Mouse (Mus musculus) embryonic facial prominence, embryonic 12.5 days (tissue): ENCODE measurements around the gene Acot7. TPM values are rescaled to one million over a fixed set of nuclear protein-coding genes. Genes with fewer than 3 reads are reported as not detected.
A peak's percentile ranks its signal among the peaks of the same experiment; 100 is the strongest.

Experiments
- ATAC-seq: fragments of 200-750 bp; cut with Nextera tagmentation; 2 replicates; pipeline ENCODE4 v1.8.0; 2017; ENCODE audit not compliant: insufficient number of reproducible peaks, insufficient read depth, low FRiP score, low TSS enrichment
- H3K27ac ChIP-seq: fragments of 300-500 bp; sonication (generic); 2 replicates; pipeline ENCODE4 v1.5.1; 2016; ENCODE audit warnings: mild to moderate bottlenecking
- H3K27me3 ChIP-seq: fragments of 300-500 bp; sonication (generic); 2 replicates; pipeline ENCODE4 v1.6.1; 2016; ENCODE audit warnings: mild to moderate bottlenecking, moderate library complexity
- H3K36me3 ChIP-seq: fragments of 300-500 bp; sonication (generic); 2 replicates; pipeline ENCODE4 v1.6.1; 2016; ENCODE audit warnings: mild to moderate bottlenecking
- H3K4me1 ChIP-seq: fragments of 300-500 bp; sonication (generic); 2 replicates; pipeline ENCODE4 v1.6.1; 2016
- H3K4me2 ChIP-seq: fragments of 300-500 bp; sonication (generic); replicated peaks from 2 replicates; pipeline ENCODE4 v1.6.1; 2016; ENCODE audit warnings: mild to moderate bottlenecking, moderate library complexity
- H3K4me3 ChIP-seq: fragments of 300-500 bp; sonication (generic); 2 replicates; pipeline ENCODE4 v1.5.1; 2016; ENCODE audit warnings: mild to moderate bottlenecking
- H3K9ac ChIP-seq: fragments of 300-500 bp; sonication (generic); 2 replicates; pipeline ENCODE4 v1.6.1; 2016; ENCODE audit warnings: mild to moderate bottlenecking, moderate library complexity
- H3K9me3 ChIP-seq: fragments of 300-500 bp; sonication (generic); 2 replicates; pipeline ENCODE4 v1.6.1; 2016; ENCODE audit warnings: mild to moderate bottlenecking, moderate library complexity
- WGBS: fragments of 180-500 bp; shearing (Covaris S2); methylation state at CpG from one replicate; pipeline ENCODE4 v1.1.7; 2016; 5-methylcytosine and 5-hydroxymethylcytosine counted together
- polyA plus RNA-seq: library from polyadenylated mRNA; unstranded; fragments of >200 nt; fragmentation: Nextera tagmentation; extraction: Ambion mirVana; gene quantifications from 2 replicates; pipeline ENCODE4 v1.2.1, GENCODE M21; 2016

Gene Acot7
- polyA plus RNA-seq, 1 experiment from 2014 or later, result 57.9 TPM

DNA sequence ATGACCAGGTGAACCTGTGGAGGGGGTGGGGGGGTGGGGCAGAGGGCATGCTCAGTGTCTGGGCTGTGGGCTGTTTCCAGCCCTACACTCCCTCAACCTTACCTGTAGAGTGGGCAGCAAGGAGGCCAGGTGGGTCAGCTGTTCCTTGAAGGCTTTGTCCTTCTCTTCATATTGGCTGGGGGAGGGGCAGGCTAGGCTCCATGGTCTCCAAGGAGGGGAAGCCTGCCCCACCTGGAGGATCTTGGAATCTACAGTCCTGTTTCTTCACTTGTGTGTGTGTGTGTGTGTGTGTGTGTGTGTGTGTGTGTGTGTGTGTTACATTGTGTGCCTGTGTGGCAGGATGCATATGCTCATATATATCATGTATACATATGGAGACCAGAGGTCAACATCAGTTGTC, 136.0 kb downstream of the Acot7 start:
- Histone ChIP-seq H3K9me3 (no peaks in the 10 kb centered on the region), H3K36me3 (0 out of 2 replicates have a peak, but pooled peaks cover 3% of the 10 kb centered on the region), H3K4me2 (peak overlapping the region; percentile 51), H3K4me1 (peaks cover 25% of the 10 kb centered on the region), H3K27me3 (peaks cover 95% of the 10 kb centered on the region), H3K4me3 (peak overlapping the region; percentile 28), H3K27ac (no peak overlapping the region), H3K9ac (no peak overlapping the region)
- no peak for ATAC-seq

DNA sequence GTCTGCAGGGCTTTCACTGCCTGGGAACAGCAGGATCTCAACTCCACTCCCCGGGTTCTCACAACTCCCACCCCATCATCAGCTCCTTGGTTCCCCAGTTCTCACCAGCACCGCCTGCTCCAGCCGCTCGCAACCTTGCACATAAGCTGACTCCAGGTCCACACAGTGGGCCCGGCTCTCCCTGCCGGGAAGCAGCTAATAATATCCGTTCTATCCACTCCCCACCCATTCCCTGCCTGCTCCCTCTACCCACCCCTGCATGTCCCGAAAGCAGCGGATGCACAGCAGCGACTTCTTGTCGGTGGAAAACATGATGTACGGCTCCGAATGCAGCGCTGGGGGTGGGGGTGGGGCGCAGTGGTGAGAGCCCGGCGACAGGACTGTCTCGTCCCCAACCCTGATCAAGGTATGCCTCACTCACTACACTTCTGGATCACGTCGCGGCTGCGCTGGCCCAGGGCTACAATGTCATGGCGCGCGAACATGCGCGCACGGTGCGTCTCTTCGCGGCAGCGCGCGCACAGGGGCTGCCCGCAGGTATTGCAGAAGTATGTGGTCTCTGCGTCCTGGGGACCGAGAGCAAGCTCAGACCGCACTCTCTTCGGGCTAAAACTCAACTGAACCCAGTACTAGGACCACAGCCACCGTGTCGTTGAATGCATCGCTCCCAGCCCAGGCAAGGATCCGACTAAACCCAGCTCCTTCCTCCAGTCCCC, 137.7 kb downstream of the Acot7 start:
- Histone ChIP-seq H3K4me3 (peak overlapping the region; percentile 29), H3K27me3 (peaks cover 81% of the 10 kb centered on the region), H3K9ac (no peak overlapping the region), H3K4me1 (peaks cover 25% of the 10 kb centered on the region), H3K4me2 (peak overlapping the region; percentile 52), H3K36me3 (no peaks in the 10 kb centered on the region), H3K9me3 (no peaks in the 10 kb centered on the region), H3K27ac (no peak overlapping the region)
- no peak for ATAC-seq
- WGBS, result 1% methylated on average over 43 of the region's 43 CpGs

DNA sequence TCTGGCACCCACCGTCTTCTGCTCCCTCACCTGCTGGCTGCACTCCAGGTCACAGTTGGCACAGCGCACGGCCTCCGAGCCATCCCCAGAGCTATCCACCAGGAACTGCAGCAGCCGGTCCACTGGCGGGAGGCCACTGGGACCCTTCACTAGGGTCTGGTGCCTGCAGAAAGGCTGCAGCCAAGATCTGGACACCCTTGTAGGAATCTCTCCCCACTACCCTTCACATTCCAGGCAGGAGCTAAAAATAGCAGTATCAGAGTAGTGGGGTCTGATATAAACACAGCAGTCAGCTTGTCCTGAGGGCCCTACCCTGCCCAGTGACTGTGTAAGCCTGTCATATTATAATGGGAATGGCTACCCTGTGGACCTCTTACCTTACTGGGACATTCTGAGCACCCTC, 139.7 kb downstream of the Acot7 start:
- Histone ChIP-seq H3K27me3 (peaks cover 61% of the 10 kb centered on the region), H3K4me1 (peaks cover 19% of the 10 kb centered on the region), H3K4me3 (no peak overlapping the region), H3K36me3 (no peaks in the 10 kb centered on the region), H3K9me3 (no peaks in the 10 kb centered on the region), H3K4me2 (no peak overlapping the region), H3K9ac (no peak overlapping the region), H3K27ac (no peak overlapping the region)
- no peak for ATAC-seq
- 78% methylated on average over 6 of the region's 6 CpGs for WGBS

DNA sequence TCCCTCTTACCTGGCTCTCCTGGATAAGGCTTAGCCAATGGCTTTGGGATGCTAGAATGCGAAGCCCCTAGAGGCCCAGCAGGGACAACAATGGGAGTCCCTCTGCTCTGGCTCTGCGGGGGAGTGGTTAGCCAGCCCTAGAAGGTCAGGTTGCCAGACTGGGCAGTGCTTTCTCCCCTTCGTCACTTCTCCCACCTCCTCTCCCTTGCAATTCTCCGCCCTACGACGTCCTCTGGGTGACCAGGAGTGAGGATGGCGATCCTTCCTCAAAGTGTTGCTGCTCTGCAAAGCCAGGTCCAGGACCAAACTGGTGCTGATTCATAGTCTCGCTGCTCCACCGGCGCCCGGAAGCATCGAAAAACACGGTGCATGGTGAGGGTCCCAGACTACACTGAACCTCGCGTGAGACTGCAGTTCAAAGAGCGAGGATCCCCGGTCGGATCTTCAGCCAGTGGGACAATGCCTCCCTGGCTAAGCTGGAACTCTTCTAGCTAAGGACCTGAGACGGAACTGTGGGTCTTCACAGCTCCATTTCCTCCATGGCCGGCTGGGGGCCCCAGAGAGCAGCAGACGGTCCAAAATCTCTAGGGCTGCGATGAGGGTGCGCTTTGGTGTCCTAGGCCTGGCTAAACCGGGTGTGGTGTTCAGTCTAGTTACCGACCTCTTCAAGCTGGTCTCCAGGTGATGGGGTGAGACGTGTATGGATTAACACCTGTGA, 140.7 kb downstream of the Acot7 start, which contains the start of gene Rnf207:
Gene Rnf207, minus strand, starts transcription at position 477 of the 718 bp plus-strand sequence.
- H3K36me3 ChIP-seq, result no peaks in the 10 kb centered on the region
- no peak within 1 kb of the TSS for H3K9ac ChIP-seq
- H3K4me2 ChIP-seq, result peak within 1 kb of the TSS; percentile 32
- 4% methylated on average over 26 of the region's 26 CpGs for WGBS
- no peak within 1 kb of the TSS for H3K27ac ChIP-seq
- H3K27me3 ChIP-seq, result peaks cover 50% of the 10 kb centered on the region
- no peaks in the 10 kb centered on the region for H3K9me3 ChIP-seq
- peaks cover 9% of the 10 kb centered on the region for H3K4me1 ChIP-seq
- H3K4me3 ChIP-seq, result peak within 1 kb of the TSS; percentile 9; the same call in 1 of the 2 replicates
- ATAC-seq, result no peak; the same call in 1 of the 2 replicates

Other genes starting within 250 kb of the Acot7 start
- gene Dnajc11, start 244.4 kb upstream of the Acot7 start, polyA plus RNA-seq, result 78.2 and 86.6 TPM in 2 replicates
- 45.2 and 45.6 TPM in 2 replicates for gene Thap3, start 189.1 kb upstream of the Acot7 start, polyA plus RNA-seq
- gene Phf13, start 181.9 kb upstream of the Acot7 start, polyA plus RNA-seq, result 42.2 and 44.3 TPM in 2 replicates
- 13.0 and 13.5 TPM in 2 replicates for gene Klhl21, start 169.3 kb upstream of the Acot7 start, polyA plus RNA-seq
- gene Zbtb48, start 150.5 kb upstream of the Acot7 start, polyA plus RNA-seq, result 25.3 and 30.2 TPM in 2 replicates
- 1.0 and 1.1 TPM in 2 replicates for gene Tas1r1, start 139.6 kb upstream of the Acot7 start, polyA plus RNA-seq
- 43.8 and 46.0 TPM in 2 replicates for gene Nol9, start 138.8 kb upstream of the Acot7 start, polyA plus RNA-seq
- 17.8 and 19.0 TPM in 2 replicates for gene Plekhg5, start 105.6 kb upstream of the Acot7 start, polyA plus RNA-seq
- 1.1 and 2.1 TPM in 2 replicates for gene Tnfrsf25, start 62.2 kb upstream of the Acot7 start, polyA plus RNA-seq
- 6.4 and 6.6 TPM in 2 replicates for gene Espn, start 25.8 kb upstream of the Acot7 start, polyA plus RNA-seq
- 0.09 TPM in 1 of 2 replicates, not detected in the other for gene Hes2, start 19.3 kb upstream of the Acot7 start, polyA plus RNA-seq
- 9.7 and 10.6 TPM in 2 replicates for gene Gpr153, start 96.1 kb downstream of the Acot7 start, polyA plus RNA-seq
- 0.09 TPM in 1 of 2 replicates, not detected in the other for gene Hes3, start 113.5 kb downstream of the Acot7 start, polyA plus RNA-seq
- 30.3 and 33.4 TPM in 2 replicates for gene Icmt, start 119.1 kb downstream of the Acot7 start, polyA plus RNA-seq
- gene Rnf207, start 140.9 kb downstream of the Acot7 start, polyA plus RNA-seq, result 1.0 and 2.3 TPM in 2 replicates
- 395 and 396 TPM in 2 replicates for gene Rpl22, start 147.6 kb downstream of the Acot7 start, polyA plus RNA-seq
- 0.33 and 0.46 TPM in 2 replicates for gene Chd5, start 160.5 kb downstream of the Acot7 start, polyA plus RNA-seq